Mouse (Mus musculus) hematopoietic stem cell, adult 5-6 weeks (primary cell): ENCODE results near the gene Mrpl2. TPM values are rescaled to one million over a fixed set of nuclear protein-coding genes. Genes with fewer than 3 reads are reported as not detected.
A peak's percentile ranks its signal among the peaks of the same experiment; 100 is the strongest.

Experiments
- ATAC-seq, 2 experiments: fragments of 125-278 bp in 1 of 2; replicated peaks in 1 of 2; 2 replicates each; pipeline ENCODE4 v1.8.0; 2016 to 2017; ENCODE audit warnings: inconsistent platforms in 2 of 2, mild to moderate bottlenecking in 2 of 2, moderate number of reproducible peaks in 2 of 2, low read depth in 1 of 2, moderate TSS enrichment in 1 of 2; ENCODE audit not compliant: low FRiP score in 2 of 2, poor library complexity in 2 of 2, severe bottlenecking in 2 of 2, insufficient read depth in 1 of 2, low TSS enrichment in 1 of 2
- total RNA-seq: library from RNA; stranded (forward); fragments of 172-1452, 232-1000 nt; gene quantifications from 2 replicates; pipeline ENCODE4 v1.2.3, GENCODE M21; 2017

The Mrpl2 gene
- 61.8 and 66.1 TPM in 2 replicates for total RNA-seq

DNA sequence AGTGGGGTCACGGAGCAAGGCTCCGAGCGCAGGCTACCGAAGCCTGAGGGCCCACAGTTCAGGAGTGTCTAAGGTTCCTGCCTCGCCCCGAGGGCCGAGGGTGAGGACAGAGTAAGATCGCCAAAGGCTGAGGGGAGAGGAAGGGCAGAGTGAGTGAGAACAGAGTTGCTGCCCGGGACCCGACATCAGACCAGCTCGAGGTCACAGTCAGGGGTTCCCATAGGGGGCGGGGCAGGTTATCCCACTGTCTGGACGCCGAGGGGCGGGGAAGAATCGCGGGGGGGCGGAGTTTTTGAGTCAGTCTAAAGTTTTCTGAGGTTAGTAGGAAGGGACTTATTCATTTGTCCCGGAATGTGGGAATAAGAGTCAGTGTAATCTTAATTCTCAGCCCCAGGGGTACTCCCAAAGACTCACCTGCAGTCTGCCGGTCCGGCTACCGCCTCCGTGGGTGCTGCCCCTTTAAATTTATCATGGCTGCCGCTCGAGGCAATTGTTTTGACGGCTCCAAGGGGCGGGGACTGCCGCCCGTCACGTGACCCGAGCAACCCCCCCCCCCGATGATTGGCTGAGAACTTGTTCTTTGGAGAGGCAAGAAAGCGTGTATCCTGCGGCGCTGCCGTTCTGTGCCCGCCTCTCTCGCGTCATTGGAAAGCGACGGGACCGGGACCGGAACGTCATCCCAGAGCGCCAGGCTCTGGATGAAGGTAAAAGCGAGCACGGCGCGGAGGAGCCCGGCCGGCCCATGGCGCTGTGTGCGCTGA, at the start of gene Mrpl2, which contains the start of gene Klc4:
Gene Mrpl2 (plus strand): TSS at position 669 of the 761 bp plus-strand sequence.
Gene Klc4 (minus strand): TSS at position 462 of the 761 bp plus-strand sequence.
- ATAC-seq, result peak; percentile 82 to 88

DNA sequence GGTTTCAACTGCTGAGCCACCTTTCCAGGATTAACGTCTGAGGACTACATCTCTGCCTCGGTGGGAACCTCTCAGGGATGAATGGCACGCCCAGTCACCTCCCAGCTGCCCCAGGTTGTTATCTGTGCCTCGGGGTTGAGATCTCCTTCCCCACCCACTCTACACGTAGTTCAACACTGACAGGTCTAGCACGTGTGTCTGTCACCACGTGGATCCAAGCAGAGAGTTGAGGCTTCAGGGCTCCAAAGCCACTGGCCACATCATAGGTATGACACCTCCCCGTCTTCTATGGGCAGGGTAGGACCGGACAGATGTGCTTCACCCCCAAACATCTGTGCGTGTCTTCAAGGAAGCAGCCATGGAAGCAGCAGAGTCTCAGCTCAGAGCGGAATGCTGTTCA, 48.1 kb upstream of the Mrpl2 start:
- ATAC-seq, result no peak

DNA sequence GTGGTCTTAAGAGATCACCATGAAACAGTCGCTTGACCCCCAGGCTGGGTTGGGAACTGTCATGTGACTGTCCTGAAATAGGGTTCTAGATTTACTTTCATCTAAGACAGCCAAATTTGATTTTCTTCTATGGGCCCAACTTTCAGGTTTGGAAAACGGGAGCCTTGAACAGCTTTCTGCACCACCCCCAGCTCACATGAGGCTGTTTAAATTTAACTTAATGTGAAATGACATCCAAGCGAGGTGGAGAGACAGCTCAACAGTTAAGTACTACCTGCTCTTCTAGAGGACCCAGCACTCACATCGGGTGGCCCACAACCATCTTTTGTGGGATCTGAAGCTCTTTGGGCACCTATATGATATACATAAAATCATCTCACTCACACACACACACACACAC, 47.1 kb upstream of the Mrpl2 start:
- ATAC-seq, result no peak

DNA sequence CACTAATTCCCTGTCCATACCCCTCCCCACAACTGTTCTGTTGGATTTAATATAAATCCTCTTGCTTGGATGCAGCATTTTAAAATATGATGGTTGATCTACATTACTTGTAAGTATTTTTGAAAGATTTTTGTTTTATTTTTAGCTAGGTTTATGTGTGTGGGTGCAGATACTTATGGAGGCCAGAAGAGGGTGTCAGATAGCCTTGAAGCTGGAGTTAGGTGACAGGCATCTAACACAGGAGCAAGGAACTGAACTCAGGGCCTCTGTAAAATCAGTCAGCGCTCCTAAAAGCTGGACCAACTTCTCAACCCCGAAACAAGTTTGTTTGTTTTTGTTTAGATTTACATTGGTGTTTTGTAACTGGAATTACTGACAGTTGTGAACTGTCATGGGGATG, 45.5 kb upstream of the Mrpl2 start:
- no peak for ATAC-seq

DNA sequence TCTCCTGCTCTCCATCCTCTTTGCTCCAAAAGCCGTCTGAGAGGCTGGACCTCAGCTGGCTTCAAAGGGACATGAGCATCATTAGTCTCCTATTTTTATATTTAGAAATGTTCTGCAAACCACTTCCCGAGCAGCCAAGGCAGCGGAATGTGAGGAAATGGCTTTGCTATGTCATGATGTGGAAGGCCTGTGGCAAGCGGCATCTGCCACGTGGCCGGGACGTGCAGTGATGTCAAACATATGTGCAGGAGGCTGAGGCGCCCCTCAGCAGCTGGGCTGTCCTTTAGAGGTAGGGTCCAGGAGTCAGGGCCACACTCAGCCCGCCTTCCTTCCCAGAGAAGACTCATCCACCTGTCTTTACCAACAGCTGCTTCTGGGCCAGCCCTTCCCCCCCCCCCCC, 43.8 kb upstream of the Mrpl2 start:
- ATAC-seq, result peak; percentile 70 to 91

DNA sequence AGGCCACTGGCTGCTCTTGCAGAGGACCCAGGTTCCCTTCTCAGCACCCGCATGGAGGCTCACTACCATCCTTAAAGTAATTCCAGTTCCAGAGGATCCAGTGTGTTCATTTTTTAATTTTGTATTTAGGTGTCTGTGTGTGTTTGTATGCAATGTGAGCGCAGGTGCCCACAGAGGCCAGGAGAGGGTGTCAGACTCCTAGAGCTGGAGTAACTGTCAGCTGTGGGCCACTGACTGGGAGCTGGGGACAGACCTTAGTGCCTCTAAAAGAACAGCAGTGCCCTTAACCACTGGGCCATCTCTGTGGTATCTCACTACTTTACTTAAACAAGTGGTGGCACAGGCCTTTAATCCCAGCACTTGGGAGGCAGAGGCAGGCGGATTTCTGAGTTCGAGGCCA, 42.8 kb upstream of the Mrpl2 start:
- no peak for ATAC-seq

DNA sequence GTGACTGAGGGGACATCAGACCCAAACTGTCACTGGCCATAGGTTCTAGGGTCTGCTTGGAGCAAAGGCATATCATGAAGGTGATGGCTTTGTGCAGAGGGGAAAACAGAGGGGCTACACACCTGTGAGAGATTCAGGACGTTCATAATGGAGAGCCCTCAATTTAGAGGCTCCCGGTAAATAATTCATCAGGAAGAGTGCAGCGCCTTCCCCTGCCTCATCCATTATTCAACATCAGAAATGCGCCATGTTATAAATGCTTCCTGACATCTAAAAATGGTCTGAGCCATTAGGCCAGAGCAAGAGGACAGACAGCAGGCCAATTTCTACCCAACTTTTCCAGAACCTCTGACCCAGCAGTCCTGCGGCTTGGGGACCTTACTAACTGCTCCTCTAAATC, 40.9 kb upstream of the Mrpl2 start:
- no peak for ATAC-seq

DNA sequence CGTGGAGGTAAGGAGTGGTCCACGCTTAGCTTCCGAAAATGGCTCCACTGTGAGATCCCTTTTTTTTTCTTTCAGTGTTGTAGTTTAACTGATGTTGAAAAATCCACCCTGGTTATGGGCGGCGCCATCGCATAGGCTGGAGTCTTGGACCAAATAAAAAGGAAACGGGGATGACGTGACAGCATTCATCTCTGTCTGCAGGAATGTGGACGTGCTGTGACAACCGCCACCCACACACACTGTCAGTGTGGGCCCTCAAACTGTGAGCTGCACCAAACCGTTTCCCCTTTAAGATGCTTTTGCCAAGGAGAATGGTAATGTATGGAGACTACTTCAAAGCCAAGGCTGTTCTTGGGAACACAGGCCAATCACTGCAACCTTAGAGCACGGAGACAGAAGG, 40.0 kb upstream of the Mrpl2 start:
- no peak for ATAC-seq

DNA sequence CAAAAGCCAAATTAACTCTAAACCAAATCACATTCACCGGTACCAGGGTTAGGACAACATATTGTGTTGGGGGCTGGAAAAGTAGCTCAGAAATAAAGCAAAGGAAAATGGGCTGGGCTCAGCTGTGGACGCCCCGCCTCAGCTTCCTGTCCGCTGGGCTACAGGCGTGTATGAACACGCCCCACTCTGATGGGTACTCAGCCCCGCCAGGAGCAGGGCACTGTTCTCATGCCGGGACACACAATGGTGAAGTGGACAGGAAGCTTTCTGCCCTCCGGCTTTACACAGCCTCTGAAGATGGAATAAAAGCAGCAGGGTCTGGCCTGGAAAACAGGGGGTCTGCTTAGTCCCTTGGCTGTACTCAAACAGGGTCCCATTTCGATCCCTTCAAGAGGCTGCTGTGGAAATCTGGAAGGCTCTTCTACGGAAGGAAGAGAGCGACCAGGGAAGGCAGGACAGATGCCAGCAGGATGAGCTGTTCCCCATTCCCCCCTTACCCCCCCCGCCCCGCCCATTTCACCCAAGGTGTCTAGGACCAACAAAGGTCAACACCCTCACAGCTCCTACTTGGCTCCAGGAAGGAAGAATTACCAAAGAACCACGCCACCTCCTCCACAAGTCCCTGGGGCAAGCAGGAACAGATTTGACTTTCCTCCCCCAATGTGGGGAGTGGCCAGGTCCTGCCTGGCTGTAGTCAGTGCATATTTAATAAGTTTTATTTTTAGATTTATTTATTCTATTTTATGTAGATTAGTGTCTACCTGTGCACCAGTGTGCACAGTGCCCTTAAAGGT, 36.1 kb upstream of the Mrpl2 start:
- peak; percentile 66 to 70; a peak in 2 of 4 replicates for ATAC-seq

DNA sequence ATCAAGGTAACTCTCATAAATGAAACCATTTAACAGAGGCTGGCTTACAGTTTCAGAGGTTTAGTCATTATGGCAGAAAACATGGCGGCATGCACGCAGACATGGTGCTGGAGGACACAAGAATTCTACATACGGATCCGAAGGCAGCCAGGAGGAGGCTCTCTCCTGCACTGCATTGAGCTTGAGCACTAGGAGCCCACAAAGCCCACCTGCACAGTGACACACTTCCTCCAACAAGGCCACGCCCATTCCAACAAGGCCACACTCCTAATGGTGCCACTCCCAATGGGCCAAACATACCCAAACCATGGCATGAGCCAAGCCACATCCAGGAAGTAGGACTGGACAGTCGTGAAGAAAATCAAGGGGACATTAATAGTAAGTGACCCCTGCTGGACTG, 34.7 kb upstream of the Mrpl2 start:
- no peak for ATAC-seq

DNA sequence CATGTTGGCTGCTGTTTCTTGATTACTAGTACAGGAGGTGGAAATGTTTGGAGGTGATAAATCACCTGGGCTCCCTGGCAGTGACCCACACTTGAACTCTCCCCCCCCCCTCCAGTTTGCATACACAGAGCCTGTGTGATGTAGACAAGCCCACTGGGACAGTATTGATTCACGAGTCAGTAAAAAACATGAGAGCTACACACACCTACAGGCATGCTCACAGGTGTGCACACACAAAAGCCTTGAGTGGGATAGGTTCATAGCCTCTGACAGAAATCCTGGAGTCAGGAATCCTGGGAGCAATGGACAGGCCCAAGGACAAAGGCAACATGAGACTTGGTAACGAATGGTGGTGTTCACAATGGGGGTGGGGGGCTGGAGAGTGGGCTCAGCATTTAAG, 33.8 kb upstream of the Mrpl2 start:
- no peak for ATAC-seq

DNA sequence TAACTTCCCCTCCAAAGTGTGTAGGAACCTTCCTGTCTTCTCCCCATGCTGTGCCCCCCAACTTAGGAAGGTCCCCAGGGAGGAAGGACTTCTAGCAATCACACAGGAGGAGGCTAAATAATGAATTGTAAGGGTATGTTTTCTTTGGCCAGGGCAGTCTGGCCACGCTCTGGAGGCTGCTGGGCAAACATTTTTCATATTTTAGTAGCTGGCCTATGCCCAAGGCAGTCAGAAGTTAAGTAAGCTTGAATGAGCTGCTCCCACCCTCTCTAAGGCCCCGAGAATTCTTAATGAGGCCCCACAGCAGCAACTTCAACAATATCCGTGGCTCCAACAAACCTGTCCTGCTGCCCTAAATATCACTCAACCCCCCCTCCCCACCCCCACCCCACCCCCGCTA, 33.2 kb upstream of the Mrpl2 start:
- peak in 1 of 2 experiments; percentile 10; a peak in 1 of 4 replicates for ATAC-seq

DNA sequence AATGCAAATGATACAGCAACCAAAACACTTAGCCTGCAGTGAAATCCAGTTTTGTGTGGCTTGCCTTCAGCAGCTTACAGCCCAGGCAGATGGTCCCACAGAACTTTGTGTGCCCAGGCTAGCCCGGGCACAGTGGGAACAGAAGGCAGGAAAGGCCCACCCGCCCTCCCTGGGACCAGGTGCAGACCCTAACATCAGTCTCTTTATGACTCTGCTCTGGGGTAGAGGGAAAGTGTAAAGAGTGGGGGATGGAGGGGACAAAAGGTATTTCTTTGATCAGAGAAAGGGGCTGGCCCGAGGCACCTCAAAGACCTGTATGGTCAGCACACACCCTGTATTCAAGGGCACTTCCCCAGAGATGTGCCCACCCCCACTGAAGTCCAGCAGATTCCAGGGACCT, 32.8 kb upstream of the Mrpl2 start:
- ATAC-seq, result no peak

DNA sequence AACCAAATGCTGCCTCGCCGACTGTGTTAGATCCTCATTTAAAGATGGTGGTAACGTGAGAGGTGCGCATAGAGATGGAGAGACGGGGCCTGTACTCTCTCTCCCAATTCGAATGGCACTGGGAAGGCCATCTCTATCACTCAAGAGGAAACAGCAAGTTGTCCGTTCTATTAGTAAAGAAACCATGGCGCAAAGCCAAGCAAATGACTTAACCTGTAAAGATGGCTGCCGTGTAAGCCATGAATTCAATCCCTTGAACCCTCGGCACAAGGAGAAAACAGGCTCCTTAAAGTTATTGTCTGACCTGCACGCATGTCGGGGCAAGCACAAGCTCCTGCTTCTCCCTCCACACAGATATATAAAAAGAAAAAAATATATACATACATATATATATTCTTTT, 28.2 kb upstream of the Mrpl2 start:
- no peak for ATAC-seq

DNA sequence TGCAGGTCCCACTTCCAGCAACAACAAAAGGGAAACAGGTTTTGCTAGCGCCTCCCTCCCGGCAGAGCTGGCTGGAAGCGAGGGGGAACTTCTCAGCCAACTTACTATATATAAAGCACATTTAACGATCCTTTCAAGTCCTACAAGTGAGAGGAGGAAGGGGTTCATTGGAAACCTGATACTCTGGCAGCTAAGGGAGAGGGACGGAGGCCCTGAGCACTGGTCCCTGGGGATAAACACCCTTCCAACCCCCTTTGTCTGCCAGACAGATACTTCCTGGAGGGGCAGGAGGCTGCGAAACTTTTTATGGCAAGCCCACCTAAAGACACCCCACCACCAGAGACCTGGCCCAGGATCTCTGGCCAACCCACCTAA, 27.6 kb upstream of the Mrpl2 start:
- ATAC-seq, result no peak

DNA sequence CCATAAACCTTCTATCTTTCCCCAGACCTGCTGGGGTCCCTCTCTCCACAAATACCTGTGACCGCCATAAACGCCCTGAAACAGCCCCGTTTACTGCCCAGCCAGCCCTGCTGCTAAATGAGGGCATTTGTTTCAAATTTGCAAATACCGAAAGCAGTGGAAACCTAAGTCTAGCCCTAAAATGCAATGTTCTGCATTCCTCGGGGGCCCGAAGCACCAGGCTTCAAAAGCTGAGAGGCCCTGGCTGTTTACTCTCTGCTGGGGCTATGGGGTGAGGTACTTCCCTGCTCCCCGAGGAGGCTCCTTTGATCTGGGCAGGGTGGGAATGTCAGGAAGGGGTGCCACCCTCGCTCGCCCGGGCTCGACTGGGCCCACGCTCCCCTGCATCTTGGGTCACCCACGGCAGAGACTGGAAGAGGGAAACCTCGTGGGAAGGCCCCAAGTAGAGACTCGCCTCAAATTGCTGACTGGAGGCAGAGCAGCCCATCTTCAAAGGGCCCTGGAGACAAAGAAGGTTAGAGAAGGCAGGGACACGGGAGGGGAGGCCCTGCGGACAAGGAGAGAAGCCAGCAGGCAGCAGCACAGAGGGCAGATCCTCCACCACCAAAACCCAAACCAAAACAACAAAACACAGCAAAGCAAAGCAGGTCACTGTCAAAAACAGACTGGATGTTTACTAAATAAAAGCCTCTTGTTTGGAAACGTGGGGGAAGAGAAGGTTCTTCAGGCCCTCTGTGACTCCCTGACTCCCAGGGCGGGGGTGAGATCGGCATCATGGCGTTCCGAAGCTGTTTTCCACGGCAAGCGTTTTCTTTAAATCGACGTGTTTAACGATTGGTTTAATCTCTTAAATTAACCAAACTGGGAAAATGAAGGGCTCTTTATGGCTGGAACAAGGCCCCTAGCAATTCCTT, 27.0 kb upstream of the Mrpl2 start:
- no peak for ATAC-seq

DNA sequence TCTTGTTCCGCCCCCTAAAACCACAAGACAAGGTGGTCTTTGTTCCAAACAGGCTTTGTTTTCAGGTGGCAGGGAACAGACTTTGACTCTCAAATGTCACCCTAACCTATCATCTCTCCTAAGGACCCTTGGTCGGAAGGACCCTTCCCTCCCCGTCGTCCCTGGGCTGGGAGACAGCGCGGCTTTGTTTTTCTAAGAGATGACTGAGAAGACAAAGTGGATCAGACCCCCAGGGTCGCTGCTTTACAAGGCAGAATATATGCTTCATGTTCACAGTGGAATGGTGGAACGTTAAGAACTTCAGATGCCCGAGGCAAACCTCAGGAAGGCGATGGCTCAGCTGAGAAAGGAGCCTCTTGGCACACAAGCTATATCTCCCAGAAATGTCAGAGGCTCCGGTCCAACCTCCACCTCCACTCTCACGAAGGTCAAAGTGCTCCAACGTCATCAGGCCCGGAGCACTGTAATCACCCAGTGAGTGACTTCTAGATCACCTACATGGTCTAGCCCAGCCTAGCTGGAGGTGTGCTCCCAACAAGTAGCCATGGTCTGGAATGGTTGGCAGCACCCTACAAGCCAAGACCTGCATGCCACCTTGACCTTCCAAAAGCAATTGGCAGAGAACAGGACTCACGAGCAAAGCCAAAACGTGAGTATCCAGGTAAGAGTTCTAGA, 26.2 kb upstream of the Mrpl2 start:
- ATAC-seq, result no peak
